Mouse (Mus musculus): ENCODE measurements around the gene Cdrt4. TPM values are rescaled to one million over a fixed set of nuclear protein-coding genes. Genes with fewer than 3 reads are reported as not detected.
A peak's percentile ranks its signal among the peaks of the same experiment; 100 is the strongest.

Cdrt4 gene
- not detected for total RNA-seq (2021)
- long read RNA-seq = 0 reads

DNA sequence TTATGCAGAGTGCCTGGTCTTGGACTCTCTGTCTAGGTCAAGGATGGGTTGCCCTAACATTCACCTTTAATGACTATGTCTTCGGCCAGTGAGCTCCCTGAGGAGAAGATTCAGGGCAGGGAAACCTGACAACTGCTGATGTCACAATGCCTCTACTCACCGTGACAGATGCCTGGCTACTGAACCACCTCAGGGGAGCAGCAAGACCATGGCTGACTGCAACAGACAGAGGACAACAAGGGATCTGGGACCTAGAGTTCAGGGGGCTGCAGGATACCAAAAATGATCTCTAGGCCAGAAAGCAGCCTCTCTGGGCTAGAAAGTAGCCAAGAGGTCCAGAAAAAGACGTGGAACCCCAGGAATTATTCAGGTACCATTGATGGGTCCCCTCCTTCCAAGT, at the start of gene Cdrt4:
Cdrt4 (plus strand) TSS at position 182 of the 400 bp plus-strand sequence.
- no peak for DNase-seq (ENCODE audit: low spot score in 2 of 2)

DNA sequence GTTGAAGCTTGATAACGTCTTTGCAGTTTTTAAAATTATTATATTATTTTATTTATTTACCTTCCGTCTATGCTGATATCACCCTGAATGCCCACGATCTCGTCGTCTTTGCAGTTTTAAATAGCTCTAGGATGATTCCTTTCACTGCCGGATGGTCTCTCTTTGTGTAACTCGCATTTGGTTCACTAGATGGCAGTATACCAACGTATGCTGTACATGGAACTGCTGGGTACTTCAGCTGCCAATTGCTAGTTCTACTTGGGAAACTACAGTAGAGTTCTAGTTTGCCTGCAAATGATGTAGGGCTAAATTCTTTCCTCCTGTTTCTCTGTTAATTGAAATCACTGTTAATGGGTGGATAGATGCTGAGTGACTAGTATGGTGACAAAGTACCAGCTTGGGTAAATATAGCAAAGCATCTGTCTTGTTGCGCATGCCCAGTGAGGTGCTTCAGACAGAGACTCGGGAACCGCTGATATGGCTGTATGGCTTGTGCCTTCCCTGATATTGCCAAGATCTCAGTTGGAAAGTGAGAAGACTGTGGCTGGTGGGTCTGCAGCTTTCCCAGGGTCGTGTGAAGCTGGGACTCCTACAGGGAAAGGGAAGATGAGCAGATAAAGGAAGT, 49.2 kb upstream of the Cdrt4 start:
- DNase-seq (ENCODE audit: low spot score in 2 of 2) = peak; percentile 75 to 76

DNA sequence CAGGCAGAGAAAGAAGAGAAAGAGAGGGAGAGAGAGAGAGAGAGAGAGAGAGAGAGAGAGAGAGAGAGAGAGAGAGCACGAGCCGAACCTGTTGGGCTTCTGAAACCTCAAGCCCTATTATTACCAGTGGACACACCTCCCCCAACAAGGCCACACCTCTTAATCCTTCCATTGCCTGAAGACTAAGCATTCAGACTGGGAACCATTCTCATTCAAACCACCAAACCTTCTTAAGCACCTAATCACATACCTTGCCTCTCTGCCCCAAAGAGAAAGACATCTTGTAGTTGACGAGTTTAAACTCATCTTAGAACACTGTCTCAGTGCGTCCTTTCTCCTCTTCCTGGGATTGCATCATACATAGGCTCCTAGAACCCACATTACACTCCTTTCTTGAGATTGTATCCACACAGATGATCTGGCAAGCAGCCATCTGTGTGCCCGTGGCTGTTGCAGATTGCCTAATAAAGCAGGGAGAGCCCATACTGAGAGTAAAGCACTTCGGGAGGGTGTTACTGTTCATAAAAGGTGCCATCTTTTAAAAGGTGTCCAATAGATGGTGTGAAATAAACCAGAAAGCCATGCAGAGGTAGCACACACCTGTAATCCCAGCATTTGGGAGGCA, 47.0 kb upstream of the Cdrt4 start:
- no peak for DNase-seq (ENCODE audit: low spot score in 2 of 2)

DNA sequence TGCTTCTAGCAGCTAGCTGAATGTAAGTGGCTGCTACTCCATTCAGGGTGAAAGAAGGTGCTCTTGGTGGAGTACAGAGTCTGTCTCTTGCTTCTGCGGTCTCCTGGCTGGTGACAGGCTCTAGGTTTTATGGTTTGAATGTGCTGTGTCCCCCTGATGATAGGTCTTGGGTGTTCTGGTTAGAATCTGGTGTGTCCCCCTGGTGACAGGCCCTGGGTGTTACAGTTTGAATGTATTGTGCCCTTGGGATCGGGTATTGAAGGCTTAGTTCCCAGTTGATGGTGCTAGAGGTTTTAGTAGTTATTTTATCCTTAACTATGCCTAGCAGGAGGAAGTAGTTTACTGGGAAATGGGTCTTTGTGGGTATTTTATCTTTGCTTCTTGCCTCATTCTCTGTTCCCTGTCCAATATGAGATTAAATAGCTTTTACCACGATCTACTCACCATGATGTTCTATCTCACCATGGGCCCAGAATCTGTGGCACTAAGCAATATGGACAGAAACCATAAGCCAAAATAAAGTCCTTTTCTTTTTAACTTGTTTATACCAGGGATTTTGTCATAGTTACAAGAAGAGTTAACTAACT, 41.2 kb upstream of the Cdrt4 start:
- DNase-seq (ENCODE audit: low spot score in 2 of 2) = no peak

DNA sequence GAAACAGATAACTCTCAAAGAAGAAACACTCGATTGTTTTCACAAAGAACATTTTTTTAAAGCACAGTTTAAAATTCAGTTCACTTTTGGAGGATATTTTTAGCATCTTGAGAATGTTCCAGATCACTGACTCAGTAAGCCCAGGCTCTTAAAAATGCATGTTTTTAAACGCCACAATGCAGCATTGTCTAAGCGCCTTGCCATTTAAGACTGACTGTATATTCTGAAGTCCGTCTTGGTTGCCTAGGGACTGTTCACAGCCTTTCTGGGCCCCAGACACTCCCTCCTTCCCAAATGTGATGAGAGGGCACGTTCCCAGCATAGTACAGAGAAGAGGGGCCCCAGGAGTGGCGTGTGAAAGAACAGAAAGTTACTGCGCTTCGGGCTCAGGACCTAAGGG, 39.6 kb upstream of the Cdrt4 start:
- no peak for DNase-seq (ENCODE audit: low spot score in 2 of 2)

DNA sequence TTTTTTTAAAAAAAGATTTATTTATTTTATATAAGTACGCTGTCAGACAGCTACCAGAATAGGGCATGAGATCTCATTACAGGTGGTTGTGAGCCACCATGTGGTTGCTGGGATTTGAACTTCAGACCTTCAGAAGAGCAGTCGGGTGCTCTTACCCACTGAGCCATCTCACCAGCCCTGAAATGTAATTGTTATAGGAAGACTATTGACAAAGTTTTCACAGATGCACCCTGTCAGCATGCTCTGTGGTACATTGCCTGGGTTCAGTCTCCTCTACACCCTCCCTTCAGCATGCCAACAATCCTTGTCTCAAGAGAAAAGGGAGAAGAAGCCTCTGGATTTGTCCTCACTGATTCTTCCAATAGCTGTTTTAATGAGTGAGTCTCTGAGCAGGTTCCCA, 37.9 kb upstream of the Cdrt4 start:
- DNase-seq (ENCODE audit: low spot score in 2 of 2) = no peak

DNA sequence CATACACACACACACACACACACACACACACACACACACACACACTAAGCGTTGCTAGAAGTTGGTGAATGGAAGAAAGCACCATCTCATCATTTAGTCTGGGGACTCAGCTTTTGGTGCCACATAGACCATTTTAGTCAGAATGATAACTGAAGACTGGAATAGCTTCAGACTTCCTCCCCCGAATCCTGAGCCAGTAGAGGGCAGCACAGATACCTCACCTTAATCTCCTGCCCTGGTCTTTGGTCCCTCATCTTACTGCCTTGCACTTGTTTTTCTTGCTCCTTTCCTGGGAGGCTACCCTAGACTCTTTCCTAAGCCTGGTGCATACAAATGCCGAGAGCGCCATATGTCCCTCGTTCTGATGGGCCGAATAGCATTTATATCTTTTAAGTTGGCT, 36.5 kb upstream of the Cdrt4 start:
- no peak for DNase-seq (ENCODE audit: low spot score in 2 of 2)

DNA sequence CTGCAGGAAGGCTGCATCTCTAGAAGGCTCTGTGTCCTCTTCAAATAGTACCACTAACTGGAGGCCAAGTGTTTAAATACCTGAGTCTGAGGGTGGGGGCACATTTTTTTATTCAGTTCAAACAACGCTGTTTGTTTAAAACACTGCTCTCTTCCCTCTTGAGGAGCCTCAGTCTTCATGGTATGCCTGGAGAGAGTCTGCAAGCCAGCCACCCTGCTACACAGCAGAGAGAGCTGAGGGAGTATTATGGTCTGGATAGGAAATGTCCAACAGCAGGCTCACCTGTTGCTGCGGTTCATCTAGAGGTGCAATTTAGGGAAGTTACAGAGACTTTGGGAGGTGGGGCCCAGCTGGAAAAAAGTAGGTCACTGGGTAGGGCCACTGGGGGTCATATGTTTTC, 35.5 kb upstream of the Cdrt4 start:
- DNase-seq (ENCODE audit: low spot score in 2 of 2) = no peak

DNA sequence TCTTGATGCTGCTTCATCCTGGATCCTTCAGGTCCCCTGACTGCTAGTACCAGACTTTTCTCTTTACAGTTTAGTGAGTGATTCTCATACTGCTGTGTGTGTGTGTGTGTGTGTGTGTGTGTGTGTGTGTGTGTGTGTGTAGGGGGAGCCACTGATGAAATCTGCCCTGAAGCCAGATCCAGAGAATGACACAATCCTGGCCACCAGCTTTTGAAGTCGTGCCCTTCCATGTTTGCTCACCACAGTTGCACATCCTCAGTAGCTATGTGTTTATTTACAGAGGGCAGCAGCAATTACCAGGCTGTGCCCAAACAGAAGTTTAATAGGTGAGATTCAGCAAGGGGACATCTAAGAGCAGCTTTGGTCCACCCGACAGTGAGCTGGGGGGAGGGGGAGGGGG, 34.2 kb upstream of the Cdrt4 start:
- DNase-seq (ENCODE audit: low spot score in 2 of 2) = no peak

DNA sequence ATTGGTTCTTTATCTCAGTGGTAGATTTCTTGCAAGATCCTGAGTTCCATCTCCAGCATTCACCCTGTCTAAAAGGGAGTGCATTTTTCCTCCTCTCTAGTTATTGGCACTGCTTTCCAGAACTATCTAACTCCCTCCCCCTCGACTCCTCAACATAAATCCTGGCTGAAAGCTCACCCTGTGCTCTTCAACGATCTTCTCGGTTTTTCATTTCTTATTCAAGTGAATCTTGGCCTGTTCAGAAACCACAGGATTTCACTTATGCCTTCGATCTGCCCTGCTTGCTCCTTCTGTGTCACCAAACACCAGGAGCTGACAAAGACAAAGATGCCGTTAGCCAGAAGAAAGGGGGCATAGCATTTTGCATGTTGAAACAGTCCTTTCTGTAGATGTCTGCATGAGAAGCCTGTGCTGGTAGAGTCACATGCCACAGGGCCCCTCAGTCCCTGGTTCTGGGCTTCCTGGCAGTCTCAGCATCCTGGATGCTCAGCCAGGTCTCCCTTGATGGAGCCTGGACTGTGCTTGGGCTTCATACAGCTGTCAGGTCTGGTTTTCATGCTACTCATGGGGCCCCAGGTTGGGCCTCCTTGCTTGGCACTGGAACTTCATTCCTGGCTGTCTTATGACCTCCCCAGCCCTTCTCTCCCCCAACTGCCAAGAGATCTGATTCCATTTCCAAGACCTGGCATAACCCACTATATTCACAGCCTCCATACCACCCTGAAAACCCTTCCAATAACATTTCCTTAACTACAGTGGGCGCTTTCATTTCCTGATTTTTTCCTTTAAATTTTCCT, 30.8 kb upstream of the Cdrt4 start:
- no peak for DNase-seq (ENCODE audit: low spot score in 2 of 2)

DNA sequence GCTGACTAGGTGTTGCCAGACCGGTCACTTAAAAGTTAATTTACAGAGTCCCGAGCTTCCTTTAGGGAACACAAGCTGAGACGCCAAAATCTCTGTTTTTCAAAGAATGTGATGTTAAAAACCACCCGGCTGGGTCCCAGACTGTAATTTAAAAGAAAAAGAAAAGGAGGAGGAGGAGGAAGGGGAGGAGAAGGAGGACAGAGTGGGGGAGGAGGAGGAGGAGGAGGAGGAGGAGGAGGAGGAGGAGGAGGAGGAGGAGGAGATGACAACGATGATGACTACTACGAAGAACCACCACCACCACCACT, 30.3 kb upstream of the Cdrt4 start:
- DNase-seq (ENCODE audit: low spot score in 2 of 2) = no peak

DNA sequence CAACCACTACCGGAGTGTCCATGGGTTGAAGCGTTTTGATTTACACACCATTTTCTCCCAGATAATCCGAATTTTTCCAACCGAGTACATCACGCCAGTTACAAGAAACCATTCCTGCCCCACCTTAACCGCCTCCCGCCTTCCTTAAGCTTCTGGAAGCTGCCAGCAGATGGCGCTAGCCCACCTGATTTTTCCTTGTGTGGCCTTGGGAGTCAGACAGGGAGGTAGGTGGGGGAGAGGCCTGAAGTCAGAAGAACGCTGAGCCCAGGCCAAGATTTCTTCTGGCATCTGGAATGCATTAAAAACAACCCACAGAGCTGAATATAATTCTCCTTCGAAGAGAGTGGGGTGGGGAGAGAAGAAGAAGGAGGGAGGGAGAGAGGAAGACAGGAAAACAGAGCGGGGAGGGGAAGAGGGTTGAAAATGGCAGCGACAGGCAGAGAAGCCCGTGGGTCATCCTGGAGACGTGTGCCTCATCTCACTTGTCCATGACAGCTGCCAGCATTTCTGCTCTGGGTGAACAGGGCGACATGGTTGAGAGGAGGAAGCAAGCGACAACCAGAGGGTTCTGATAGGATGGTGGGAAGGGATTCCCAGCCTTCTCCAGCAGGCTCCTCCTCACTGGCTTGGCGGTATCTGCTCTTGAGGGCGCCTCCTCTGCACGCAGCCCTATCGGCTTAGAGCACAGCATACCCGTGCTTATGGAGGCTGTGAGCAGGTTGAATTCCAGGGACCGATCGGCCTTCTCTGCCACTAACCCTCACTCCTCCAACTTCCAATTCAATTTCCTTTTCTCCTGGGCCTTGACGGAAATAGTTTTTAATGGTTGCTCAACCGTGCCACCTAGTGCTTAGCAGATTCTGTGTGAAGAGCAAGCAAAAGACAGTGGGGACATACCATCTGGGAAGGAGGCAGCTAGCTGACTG, 29.7 kb upstream of the Cdrt4 start:
- peak; percentile 94 to 95 for DNase-seq (ENCODE audit: low spot score in 2 of 2)

DNA sequence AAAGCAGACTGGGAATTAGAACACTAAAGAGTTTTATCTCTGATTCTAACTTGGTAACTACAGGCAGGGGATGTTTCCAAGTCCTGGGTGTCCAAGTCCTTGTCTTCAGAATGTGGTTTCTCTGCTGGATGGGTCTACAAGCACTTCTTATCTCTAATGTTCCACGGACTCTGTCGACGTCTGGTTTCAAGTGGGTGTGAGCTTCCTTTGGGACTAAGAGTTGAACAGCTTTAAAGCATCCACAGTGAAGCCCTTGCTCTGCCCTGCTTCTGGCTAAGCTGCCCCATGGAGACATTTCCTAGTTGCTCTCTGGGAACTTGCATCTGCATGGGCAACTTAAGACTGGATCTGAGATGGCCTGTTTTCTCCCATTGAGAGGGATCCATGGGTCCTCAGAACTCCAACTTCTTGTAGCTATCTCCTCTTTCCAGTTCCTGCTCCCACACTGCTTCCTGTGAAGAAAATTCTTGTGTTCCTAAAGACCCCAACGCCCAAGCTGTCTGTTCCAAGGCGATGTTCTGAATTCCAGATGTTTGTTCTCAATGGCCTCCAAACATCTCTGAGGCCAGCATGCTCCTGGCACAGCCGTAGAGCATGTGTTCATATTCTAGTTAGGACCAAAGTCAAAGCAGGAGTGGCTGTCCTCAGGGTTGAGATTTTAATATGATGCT, 26.8 kb upstream of the Cdrt4 start:
- no peak for DNase-seq (ENCODE audit: low spot score in 2 of 2)

DNA sequence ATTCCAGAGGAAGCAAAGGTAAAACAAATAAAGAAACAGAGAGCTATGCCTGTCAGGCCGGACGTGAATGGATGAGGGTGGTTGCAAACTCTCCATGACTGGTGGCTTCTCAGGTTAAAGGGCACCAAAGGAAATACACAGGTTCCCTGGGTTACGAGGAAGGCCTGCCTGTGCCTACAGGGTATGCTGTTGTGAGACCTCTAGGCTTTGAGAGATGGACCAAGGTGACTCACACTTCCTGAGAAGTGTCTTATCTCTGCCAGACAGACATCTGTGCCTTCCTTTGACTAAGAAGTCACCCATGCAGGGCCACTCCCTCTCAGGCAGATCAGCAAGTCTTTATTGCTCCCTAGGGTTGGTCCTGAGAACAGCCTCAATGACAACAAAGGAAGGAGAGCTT, 21.2 kb upstream of the Cdrt4 start:
- DNase-seq (ENCODE audit: low spot score in 2 of 2) = no peak

DNA sequence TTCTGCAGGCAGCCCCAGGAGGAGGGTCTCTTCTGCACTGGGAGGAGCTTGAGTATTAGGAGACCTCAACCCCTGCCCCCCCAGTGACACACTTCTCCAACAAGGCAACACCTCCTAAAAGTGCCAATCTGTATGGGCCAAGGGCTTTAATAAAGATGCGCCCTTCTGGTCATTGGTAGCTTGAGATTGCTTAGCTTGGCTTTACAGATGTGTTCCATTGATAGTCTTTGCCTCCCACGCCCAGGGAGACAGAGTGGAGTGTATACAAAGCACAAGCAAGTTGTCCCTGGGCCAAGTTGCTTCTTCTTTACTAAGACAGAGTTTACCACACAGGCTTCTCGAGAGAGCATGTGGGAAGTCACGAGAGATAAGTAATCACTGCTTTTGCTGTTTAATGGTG, 20.4 kb upstream of the Cdrt4 start:
- no peak for DNase-seq (ENCODE audit: low spot score in 2 of 2)

DNA sequence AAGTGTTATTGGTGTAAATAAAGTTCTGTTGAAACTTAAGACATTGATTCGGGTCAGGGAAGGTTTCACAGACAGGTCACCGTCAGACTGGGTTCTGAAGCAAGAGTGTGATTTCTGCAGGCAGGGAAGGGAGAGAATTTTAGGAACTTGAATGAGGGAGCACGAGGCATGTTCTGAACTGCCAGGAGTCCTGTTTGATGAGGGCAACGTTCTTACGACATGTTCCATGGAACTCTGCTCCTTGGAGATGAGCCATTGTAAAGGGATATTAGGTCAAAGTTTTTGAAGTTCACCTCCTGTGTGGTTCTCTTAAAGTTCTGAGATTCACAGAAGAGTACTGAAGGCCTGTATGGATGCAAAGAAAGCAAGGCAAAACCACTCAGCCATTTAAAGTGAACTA, 19.9 kb upstream of the Cdrt4 start:
- no peak for DNase-seq (ENCODE audit: low spot score in 2 of 2)

DNA sequence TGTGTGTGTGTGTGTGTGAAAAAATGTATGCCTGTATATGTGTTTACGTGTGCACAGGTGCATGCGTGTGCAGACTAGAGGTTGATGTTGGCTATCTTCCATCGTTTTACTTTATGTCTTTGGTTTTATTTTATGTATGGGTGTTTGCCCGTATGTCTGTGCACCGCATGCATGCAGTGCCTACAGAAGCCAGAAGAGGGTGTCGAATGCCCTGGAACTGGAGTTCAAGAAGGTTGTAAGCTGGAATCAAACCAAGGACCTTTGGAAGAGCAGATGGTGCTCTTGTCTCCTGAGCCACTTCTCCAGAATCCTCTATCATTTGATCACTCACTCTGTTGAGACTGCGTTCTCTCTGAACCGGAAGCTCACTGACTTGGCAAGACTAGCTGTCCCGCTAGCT, 17.9 kb upstream of the Cdrt4 start:
- no peak for DNase-seq (ENCODE audit: low spot score in 2 of 2)

DNA sequence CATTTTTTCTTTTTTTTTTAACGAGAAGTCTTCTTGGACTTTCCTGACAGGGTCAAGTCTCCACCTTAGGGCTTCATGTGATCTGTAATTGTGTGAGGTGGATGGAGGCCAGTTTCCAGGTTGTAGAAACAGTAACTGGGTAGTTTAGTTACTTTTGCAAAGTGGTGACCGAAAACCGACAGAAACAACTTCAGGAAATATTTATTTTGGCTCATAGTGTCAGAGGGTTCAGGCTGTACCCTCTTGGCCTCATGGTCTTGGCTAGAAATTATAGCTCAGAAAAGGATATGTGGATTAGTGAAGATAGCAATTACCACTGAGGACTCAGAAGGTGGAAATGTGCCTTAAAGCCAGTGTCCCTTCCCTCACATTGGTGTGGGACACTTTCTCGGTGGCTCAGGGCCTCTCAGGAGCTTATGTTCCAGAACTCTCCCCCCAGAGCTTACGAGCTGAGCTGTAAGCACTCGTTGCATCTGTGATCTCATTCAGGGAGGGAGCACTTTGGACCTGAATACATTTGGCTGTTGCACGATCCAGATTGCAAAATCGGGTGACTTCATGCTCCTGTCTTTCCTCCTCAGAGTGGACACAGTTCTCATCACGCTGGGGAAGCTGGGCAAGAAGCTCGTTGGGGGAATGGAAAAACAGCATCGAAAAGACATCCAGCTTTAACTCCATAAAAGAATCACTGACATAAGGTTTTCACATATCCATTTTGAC, 16.0 kb upstream of the Cdrt4 start:
- no peak for DNase-seq (ENCODE audit: low spot score in 2 of 2)

DNA sequence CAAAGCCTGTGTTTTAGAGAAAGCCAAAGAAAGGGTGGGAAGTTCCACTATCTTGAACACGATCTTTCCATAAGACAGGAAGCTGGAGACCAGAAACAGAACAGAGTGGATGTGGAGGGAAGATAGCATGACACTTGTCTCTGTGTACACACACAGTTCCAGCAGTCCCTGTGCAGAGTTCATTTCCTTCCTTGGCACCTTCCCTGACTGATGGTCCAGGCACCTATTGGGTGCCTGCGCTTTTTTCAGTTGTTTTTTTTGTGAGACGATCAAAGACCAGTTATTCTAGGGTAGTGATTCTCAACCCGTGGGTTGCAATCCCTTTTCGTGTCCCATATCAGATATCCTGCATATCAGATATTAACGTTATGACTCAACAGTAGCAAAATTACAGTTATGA, 13.0 kb upstream of the Cdrt4 start:
- no peak for DNase-seq (ENCODE audit: low spot score in 2 of 2)

DNA sequence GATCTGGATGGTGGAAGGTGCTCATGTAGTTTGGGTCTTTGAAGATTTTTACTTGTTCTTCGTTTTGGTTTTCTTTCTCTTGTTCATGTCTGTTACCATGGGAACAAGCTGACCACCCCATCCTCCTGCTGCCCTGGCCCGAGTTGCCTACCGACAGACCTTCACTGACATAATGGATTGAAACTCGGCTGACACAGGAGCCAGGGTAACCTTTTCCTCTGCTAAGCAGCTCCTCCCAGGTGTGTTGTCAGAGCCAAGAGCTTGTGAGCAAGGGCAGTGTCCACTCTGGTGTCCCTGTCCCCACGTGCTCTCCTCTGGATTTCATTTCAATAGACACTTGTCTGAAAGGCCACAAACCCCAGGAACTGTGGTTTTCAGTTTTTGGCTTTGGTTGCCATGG, 12.1 kb upstream of the Cdrt4 start:
- no peak for DNase-seq (ENCODE audit: low spot score in 2 of 2)
